Mouse (Mus musculus): ENCODE measurements at regions not wholly inside any gene's neighbourhood (a gene's known extent, or its start where the extent isn't known, plus 50 kb on each side); places are given as distances from the start of the nearest gene placed in this dataset.

DNA sequence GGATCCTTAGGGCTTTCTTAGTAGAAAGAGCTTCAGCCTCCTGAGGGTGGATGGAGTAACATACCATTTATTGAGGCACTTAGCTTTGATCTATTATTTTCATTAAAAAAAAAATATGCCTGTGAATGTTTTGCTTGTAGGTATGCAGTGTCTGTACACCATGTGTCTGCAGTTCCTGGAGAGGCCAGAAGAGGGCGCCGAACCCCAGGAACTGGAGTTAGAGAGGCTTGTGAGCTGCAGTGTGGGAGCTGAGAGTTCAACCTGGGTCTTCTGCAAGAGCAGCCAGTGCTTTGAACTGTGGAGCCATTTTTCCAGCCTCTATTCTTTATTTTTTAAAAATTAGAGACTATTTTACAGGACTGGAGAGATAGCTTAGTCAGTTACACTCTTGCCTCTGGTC, 83.2 kb downstream of the Syf2 start:
- no peaks in the 10 kb centered on the region for H3K36me3 ChIP-seq

DNA sequence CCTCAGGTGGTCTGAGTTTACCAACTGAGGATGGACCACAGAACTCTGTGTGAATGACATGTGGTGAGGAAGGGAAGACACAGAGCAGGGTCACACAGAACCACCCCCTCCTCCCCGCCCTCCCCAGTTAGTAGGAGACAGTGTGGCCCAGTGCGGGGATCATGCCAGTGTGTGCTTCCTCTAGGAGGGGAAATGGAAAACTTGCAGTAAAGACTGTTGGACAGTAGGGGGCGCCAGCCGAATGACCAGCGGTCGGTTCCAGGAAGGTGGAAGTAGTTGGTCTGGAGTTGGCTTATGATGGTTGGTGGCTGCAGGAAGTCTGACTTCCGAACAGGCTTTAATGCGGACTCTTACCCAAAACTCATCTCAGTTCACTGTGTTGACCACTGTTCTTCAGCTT, 87.3 kb downstream of the Syf2 start:
- H3K9ac ChIP-seq (replicated peaks), result no peak overlapping the region
- no peak overlapping the region for H3K27ac ChIP-seq (replicated peaks)
- no peak overlapping the region for H3K4me2 ChIP-seq (replicated peaks)
- no peak overlapping the region for H3K4me3 ChIP-seq
- H3K4me1 ChIP-seq, result no peaks in the 10 kb centered on the region
- ATAC-seq (ENCODE audit: low FRiP score, low read depth), result no peak
- H3K36me3 ChIP-seq, result no peaks in the 10 kb centered on the region
- H3K9me3 ChIP-seq, result peaks cover 6% of the 10 kb centered on the region; the same call in 1 of the 2 replicates
- 0 out of 2 replicates have a peak, but pooled peaks cover 3% of the 10 kb centered on the region for H3K27me3 ChIP-seq
- WGBS, result 29% methylated on average over 8 of the region's 8 CpGs

More for the DNA sequence above, 83.2 kb downstream of the Syf2 start:
- no peak for ATAC-seq (ENCODE audit: low FRiP score, low read depth)
- peaks cover 5% of the 10 kb centered on the region for H3K4me1 ChIP-seq
- no peak overlapping the region for H3K9ac ChIP-seq (replicated peaks)
- peaks cover 6% of the 10 kb centered on the region; the same call in 1 of the 2 replicates for H3K9me3 ChIP-seq
- H3K4me2 ChIP-seq (replicated peaks), result no peak overlapping the region
- no peak overlapping the region for H3K4me3 ChIP-seq
- 64% methylated on average over 2 of the region's 2 CpGs for WGBS
- 0 out of 2 replicates have a peak, but pooled peaks cover 3% of the 10 kb centered on the region for H3K27me3 ChIP-seq
- H3K27ac ChIP-seq (replicated peaks), result no peak overlapping the region

DNA sequence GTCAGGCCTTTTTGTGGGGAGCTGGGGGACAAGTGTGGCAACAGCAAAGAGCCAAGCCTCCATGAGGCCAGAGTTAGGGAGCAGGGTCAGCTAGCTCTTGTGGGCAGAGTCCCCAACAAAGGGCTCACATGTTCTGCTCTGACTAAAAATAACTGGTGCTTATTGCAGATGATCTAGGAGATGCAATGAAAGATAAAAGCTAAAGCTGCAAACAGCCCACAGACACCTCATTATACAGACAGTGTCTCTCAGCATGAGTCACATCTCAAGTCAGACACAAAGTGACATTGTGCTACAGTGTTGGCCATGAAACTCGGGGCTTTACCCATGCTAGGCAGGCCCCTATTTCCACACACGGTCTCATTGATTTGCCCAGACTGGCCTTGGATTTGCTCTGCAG, 88.4 kb downstream of the Syf2 start:
- WGBS, result 74% methylated on average over 2 of the region's 2 CpGs
- Histone ChIP-seq H3K27ac (replicated peaks) (no peak overlapping the region), H3K4me1 (no peaks in the 10 kb centered on the region), H3K9me3 (no peaks in the 10 kb centered on the region; the same call in 1 of the 2 replicates), H3K4me3 (no peak overlapping the region), H3K9ac (replicated peaks) (no peak overlapping the region), H3K4me2 (replicated peaks) (no peak overlapping the region), H3K27me3 (0 out of 2 replicates have a peak, but pooled peaks cover 3% of the 10 kb centered on the region), H3K36me3 (no peaks in the 10 kb centered on the region)
- no peak for ATAC-seq (ENCODE audit: low FRiP score, low read depth)

DNA sequence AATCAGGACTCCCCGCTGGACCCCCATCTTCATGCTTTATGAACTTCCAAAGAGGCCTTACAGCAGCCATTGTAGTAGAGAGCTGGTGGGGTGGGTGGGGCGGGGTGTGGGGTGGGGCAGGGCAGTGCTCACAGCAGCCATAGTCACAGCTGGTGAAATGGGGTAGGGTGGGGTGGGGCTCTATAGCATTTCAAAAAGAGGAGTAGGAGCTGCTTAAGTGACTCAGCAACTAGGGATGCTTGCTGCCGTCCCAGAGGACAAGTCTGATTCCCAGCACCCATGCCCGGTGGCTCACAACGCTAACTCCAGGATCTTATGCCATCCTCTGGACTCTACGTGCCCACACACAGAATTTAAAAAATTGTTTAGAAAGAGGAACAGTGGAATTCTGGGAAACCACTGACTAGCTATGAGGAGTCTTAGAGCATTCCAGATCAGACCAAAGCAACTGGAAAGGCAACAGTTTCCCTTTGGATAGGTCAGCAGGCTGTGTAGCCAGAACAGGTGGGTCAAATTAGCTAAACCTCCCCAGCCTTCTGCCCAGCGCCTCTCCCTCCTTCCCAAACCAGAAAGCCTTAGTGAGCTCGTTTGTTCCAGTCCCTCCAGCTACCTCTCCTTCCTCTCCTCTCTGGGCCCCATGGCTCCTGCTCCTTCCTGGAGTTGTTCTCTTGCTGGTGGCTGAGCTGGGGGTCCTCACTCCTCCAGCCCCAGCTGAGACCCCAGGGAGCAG, 89.7 kb downstream of the Syf2 start:
- no peak for ATAC-seq (ENCODE audit: low FRiP score, low read depth)
- Histone ChIP-seq H3K9me3 (no peaks in the 10 kb centered on the region), H3K4me3 (no peak overlapping the region), H3K27ac (replicated peaks) (no peak overlapping the region), H3K4me2 (replicated peaks) (no peak overlapping the region), H3K27me3 (0 out of 2 replicates have a peak, but pooled peaks cover 3% of the 10 kb centered on the region), H3K36me3 (no peaks in the 10 kb centered on the region), H3K4me1 (no peaks in the 10 kb centered on the region), H3K9ac (replicated peaks) (no peak overlapping the region)
- WGBS, result 79% methylated on average over 8 of the region's 8 CpGs

DNA sequence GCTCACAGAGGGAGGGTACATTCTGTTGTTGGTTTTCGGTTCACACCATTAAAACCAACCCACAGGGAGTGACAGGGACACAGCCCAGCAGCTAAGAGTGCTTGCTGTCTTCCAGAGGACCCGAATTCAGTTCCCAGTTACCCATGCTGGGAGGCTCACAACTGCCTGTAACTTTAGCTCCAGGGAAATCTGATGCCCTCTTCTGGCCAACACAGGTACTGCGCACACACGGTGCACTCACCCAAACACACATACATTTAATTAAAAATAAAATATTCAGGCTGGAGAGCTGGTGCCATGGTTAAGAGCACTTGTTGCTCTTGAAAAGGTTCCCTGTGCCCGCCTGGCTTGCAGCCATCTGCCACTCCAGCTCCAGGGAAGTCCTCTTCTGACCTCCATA, 92.5 kb downstream of the Syf2 start:
- H3K4me2 ChIP-seq (replicated peaks), result no peak overlapping the region
- no peaks in the 10 kb centered on the region for H3K27me3 ChIP-seq
- WGBS, result 94% methylated on average over 5 of the region's 5 CpGs
- no peaks in the 10 kb centered on the region for H3K36me3 ChIP-seq
- ATAC-seq (ENCODE audit: low FRiP score, low read depth), result no peak
- no peak overlapping the region for H3K27ac ChIP-seq (replicated peaks)
- H3K4me1 ChIP-seq, result no peaks in the 10 kb centered on the region
- H3K4me3 ChIP-seq, result no peak overlapping the region
- no peak overlapping the region for H3K9ac ChIP-seq (replicated peaks)
- no peaks in the 10 kb centered on the region for H3K9me3 ChIP-seq

DNA sequence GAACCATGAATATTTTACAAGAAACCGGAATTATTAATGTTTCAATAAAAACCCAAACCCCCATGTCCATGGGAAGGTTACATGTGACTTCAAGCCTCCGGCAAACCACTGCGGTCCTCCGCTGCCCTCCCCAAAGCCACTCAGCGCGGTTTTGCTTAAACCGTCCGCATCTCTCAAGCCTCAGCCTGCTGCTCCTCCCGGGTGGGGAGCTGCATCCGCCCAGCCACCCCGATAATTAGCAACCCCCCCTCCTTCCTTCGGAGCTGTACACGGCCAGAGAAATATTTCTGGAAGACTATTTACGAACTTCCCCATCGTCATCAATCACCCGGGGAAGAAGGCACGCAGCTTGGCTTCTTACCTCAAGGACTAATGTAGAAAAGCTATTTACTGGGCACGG, 94.7 kb upstream of the Runx3 start:
- Histone ChIP-seq H3K4me2 (replicated peaks) (no peak overlapping the region), H3K4me3 (no peak overlapping the region), H3K9me3 (no peaks in the 10 kb centered on the region), H3K27ac (replicated peaks) (no peak overlapping the region), H3K36me3 (no peaks in the 10 kb centered on the region), H3K27me3 (no peaks in the 10 kb centered on the region), H3K9ac (replicated peaks) (no peak overlapping the region), H3K4me1 (no peaks in the 10 kb centered on the region)
- ATAC-seq (ENCODE audit: low FRiP score, low read depth), result no peak
- WGBS, result 80% methylated on average over 18 of the region's 18 CpGs

DNA sequence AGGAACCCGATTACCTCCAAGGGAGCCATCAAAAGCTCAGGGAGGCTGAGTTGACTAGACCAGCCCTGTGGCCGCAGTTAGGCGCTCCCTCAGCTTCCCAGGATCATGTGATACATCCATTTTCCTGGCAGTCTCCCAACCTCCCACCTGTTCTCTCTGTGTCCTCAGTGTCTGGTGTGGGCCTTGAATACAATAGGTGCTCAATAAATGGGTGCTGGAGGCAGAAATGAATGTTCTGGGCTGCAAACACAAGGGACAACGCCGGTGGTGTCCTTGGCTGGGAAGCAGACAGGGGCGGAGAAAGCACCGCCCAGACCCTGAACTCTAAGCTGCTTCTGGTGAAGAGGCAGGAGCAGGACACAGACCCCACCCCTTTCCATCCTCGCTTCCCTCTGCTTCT, 93.3 kb upstream of the Runx3 start:
- Histone ChIP-seq H3K4me1 (no peaks in the 10 kb centered on the region; the same call in 1 of the 2 replicates), H3K9me3 (no peaks in the 10 kb centered on the region), H3K4me3 (no peak overlapping the region), H3K27ac (replicated peaks) (no peak overlapping the region), H3K4me2 (replicated peaks) (no peak overlapping the region), H3K9ac (replicated peaks) (no peak overlapping the region), H3K36me3 (no peaks in the 10 kb centered on the region), H3K27me3 (no peaks in the 10 kb centered on the region)
- no peak for ATAC-seq (ENCODE audit: low FRiP score, low read depth)
- 58% methylated on average over 8 of the region's 8 CpGs for WGBS

DNA sequence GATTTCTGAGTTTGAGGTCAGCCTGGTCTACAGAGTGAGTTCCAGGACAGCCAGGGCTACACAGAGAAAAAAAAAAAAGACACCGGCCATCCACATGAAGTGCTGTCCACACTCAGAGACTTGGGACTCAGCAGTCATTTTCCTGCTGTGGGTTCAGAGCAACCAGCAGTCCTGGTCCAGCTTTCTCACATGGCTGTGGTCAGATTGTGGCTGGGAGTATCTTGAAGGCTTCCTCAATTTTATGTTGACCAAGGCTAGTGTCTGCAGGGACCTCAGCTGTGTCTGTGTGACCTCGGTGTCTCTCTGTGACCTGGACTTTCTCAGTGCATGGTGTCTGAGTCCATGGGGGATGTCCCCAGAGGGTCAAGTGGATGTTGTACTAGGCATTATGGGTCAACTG, 90.7 kb upstream of the Runx3 start:
- H3K4me1 ChIP-seq, result no peaks in the 10 kb centered on the region; the same call in 1 of the 2 replicates
- no peak overlapping the region for H3K4me2 ChIP-seq (replicated peaks)
- no peak overlapping the region for H3K9ac ChIP-seq (replicated peaks)
- H3K4me3 ChIP-seq, result no peak overlapping the region
- H3K9me3 ChIP-seq, result no peaks in the 10 kb centered on the region
- peaks cover 5% of the 10 kb centered on the region; the same call in 1 of the 2 replicates for H3K27me3 ChIP-seq
- ATAC-seq (ENCODE audit: low FRiP score, low read depth), result no peak
- WGBS, result 93% methylated on average over 2 of the region's 2 CpGs
- no peak overlapping the region for H3K27ac ChIP-seq (replicated peaks)
- H3K36me3 ChIP-seq, result no peaks in the 10 kb centered on the region

DNA sequence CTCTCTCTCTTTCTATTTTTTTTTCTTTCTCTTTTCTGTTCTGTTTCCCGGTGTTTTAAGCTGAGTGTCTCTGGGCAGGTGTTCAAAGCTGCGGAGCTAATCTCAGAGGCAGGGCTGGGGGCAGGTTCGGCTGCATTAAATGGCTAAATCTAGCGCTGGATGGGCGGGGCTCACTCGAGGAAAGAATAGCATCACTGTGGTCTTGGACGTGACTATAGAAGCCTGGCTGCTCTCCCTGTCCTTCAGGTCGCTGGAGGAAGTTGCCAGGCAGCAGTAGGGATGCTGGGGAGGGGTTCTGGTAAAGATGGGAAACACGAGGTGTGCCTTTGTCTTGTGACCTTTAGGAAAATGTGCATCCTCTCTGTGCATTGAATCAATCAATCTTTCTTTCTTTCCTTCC, 88.0 kb upstream of the Runx3 start:
- ATAC-seq (ENCODE audit: low FRiP score, low read depth), result no peak
- H3K36me3 ChIP-seq, result no peaks in the 10 kb centered on the region
- 27% methylated on average over 9 of the region's 9 CpGs for WGBS

DNA sequence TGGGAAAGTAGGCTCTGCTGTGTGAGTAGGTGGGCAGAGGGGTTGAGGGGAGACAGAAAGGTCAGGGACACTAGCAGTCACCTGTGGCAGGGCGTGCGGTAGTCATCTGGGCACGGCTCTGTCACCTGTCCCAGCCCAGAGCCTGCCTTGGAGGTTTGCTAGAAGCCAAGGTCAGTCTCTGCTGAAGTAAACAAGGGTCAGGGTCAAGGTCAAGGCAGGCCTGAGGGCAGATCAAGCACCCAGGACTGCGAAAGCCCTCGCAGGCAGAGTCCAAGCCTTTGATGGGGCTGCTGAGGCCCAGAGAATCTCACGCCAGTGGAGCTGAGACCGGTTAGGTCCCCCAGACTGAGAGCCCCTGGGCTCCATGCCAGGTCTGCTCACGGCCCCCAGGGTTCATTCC, 87.2 kb upstream of the Runx3 start:
- Histone ChIP-seq H3K36me3 (no peaks in the 10 kb centered on the region), H3K4me2 (replicated peaks) (no peak overlapping the region), H3K4me1 (no peaks in the 10 kb centered on the region; the same call in 1 of the 2 replicates), H3K9me3 (no peaks in the 10 kb centered on the region), H3K9ac (replicated peaks) (no peak overlapping the region), H3K27ac (replicated peaks) (no peak overlapping the region), H3K4me3 (no peak overlapping the region), H3K27me3 (peaks cover 5% of the 10 kb centered on the region; the same call in 1 of the 2 replicates)
- WGBS, result 80% methylated on average over 8 of the region's 8 CpGs
- ATAC-seq (ENCODE audit: low FRiP score, low read depth), result no peak

More for the DNA sequence above, 88.0 kb upstream of the Runx3 start:
- H3K27ac ChIP-seq (replicated peaks), result no peak overlapping the region
- H3K9ac ChIP-seq (replicated peaks), result no peak overlapping the region
- no peaks in the 10 kb centered on the region for H3K9me3 ChIP-seq
- no peaks in the 10 kb centered on the region; the same call in 1 of the 2 replicates for H3K4me1 ChIP-seq
- H3K4me3 ChIP-seq, result no peak overlapping the region
- peaks cover 5% of the 10 kb centered on the region; the same call in 1 of the 2 replicates for H3K27me3 ChIP-seq
- no peak overlapping the region for H3K4me2 ChIP-seq (replicated peaks)

DNA sequence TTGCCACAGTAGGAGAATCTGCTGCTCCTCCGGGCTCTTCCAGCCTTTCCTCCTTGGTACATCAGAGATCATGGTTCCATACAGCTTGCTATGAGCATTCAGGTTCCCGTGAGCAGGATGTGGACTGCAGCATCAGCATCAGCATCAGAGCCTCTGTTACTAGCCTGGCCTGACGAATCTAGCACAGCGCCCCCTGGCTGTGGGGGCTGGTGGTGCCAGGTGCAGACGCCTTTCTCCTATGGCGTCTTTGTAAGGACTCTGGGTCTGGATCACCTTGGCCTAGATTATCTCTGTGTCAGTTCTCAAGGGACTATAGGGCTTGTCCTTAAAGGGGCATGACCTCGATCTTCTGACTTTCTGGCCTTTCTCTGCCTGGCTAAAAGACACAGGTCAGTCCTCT, 86.0 kb upstream of the Runx3 start:
- ATAC-seq (ENCODE audit: low FRiP score, low read depth), result no peak
- Histone ChIP-seq H3K27me3 (peaks cover 5% of the 10 kb centered on the region; the same call in 1 of the 2 replicates), H3K36me3 (no peaks in the 10 kb centered on the region), H3K9ac (replicated peaks) (no peak overlapping the region), H3K4me2 (replicated peaks) (no peak overlapping the region), H3K9me3 (no peaks in the 10 kb centered on the region), H3K27ac (replicated peaks) (no peak overlapping the region), H3K4me3 (no peak overlapping the region), H3K4me1 (no peaks in the 10 kb centered on the region; the same call in 1 of the 2 replicates)
- WGBS, result 35% methylated on average over 7 of the region's 7 CpGs

DNA sequence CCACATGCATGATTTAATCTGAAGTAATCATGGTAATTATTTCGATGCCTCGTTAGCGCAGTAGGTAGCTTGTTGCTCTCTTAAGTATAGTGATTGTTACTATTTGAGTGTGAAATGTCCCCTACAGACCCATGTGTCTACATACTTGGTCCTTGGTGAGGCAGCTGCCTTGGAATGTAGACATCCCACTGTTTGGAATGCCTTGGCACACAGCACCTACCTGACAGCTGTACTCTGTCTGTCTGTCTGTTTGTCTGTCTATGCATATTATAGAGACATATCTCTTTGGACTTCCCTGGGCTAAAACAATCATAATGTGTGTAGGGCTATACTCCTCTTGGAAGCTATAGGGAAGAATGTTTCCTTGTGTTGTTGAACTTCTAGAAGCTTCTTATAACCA, 83.7 kb upstream of the Runx3 start:
- Histone ChIP-seq H3K9ac (replicated peaks) (no peak overlapping the region), H3K4me2 (replicated peaks) (no peak overlapping the region), H3K36me3 (no peaks in the 10 kb centered on the region), H3K4me1 (no peaks in the 10 kb centered on the region; the same call in 1 of the 2 replicates), H3K4me3 (no peak overlapping the region), H3K27ac (replicated peaks) (no peak overlapping the region), H3K27me3 (peaks cover 5% of the 10 kb centered on the region; the same call in 1 of the 2 replicates), H3K9me3 (no peaks in the 10 kb centered on the region)
- ATAC-seq (ENCODE audit: low FRiP score, low read depth), result no peak
- 95% methylated on average over 3 of the region's 3 CpGs for WGBS
